Mouse (Mus musculus): ENCODE measurements at regions not wholly inside any gene's neighbourhood (a gene's known extent, or its start where the extent isn't known, plus 50 kb on each side); places are given as distances from the start of the nearest gene placed in this dataset.

GRCm38 (mm10) chr17:45251034-45251730, 182.4 kb downstream of the Cdc5l start:
- Histone ChIP-seq H3K79me2 (ENCODE audit: control insufficient read depth, insufficient read depth, low read length) (no peaks in the 10 kb centered on the region), H3K27ac (replicated peaks; ENCODE audit: insufficient read depth, low read depth, low read length) (no peak overlapping the region), H3K4me1 (ENCODE audit: control insufficient read depth, insufficient read depth, low read length) (no peaks in the 10 kb centered on the region), H3K36me3 (ENCODE audit: control insufficient read depth, insufficient read depth, low read length) (no peaks in the 10 kb centered on the region), H3K27me3 (ENCODE audit: control insufficient read depth, insufficient read depth, low read length) (no peaks in the 10 kb centered on the region), H3K9ac (ENCODE audit: low read depth, low read length) (no peak overlapping the region), H3K4me3 (ENCODE audit: insufficient read depth, low read depth, low read length) (no peak overlapping the region)
- peak; percentile 86 for TF ChIP-seq CTCF (IDR thresholded peaks at IDR 0.05; ENCODE audit: low read depth, low read length)
- no peak for TF ChIP-seq POLR2A (IDR thresholded peaks at IDR 0.05; ENCODE audit: extremely low read depth, insufficient read depth, low read length)
- WGBS, result 29% methylated on average over 22 of the region's 22 CpGs
- DNase-seq (ENCODE audit: extremely low read depth, low read depth, low spot score), result peak; percentile 5

DNA sequence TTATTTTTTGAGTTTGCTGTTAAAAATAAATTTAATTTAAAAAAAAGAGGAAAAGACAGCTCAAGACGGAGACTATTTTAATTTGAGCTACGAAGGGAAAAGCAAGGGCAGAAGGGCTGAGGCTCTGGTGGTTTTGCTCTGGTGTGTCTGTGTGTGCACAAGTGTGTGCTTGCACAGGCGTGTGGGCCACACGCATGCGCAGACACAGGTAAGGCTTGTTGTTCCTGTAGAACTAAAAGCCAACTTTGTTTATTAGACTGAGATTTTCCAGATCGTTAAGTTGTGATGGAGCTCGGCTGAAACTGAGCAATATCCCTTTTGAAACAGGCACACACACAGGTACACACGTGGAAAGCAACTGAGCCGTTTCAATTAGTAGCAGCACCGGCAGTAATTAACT, 183.1 kb downstream of the Cdc5l start:
- no peak for DNase-seq (ENCODE audit: extremely low read depth, low read depth, low spot score)
- TF ChIP-seq POLR2A (IDR thresholded peaks at IDR 0.05; ENCODE audit: extremely low read depth, insufficient read depth, low read length), result no peak
- no peak for TF ChIP-seq CTCF (IDR thresholded peaks at IDR 0.05; ENCODE audit: low read depth, low read length)
- 87% methylated on average over 10 of the region's 10 CpGs for WGBS
- H3K9ac ChIP-seq (ENCODE audit: low read depth, low read length), result no peak overlapping the region
- H3K27ac ChIP-seq (replicated peaks; ENCODE audit: insufficient read depth, low read depth, low read length), result no peak overlapping the region
- H3K4me1 ChIP-seq (ENCODE audit: control insufficient read depth, insufficient read depth, low read length), result no peaks in the 10 kb centered on the region
- no peaks in the 10 kb centered on the region for H3K36me3 ChIP-seq (ENCODE audit: control insufficient read depth, insufficient read depth, low read length)
- no peaks in the 10 kb centered on the region for H3K79me2 ChIP-seq (ENCODE audit: control insufficient read depth, insufficient read depth, low read length)
- no peaks in the 10 kb centered on the region for H3K27me3 ChIP-seq (ENCODE audit: control insufficient read depth, insufficient read depth, low read length)
- H3K4me3 ChIP-seq (ENCODE audit: insufficient read depth, low read depth, low read length), result no peak overlapping the region

GRCm38 (mm10) chr17:45247142-45248137, 186.1 kb downstream of the Cdc5l start:
- Histone ChIP-seq H3K4me1 (ENCODE audit: control insufficient read depth, insufficient read depth, low read length) (no peaks in the 10 kb centered on the region), H3K9ac (ENCODE audit: low read depth, low read length) (no peak overlapping the region), H3K27me3 (ENCODE audit: control insufficient read depth, insufficient read depth, low read length) (no peaks in the 10 kb centered on the region), H3K79me2 (ENCODE audit: control insufficient read depth, insufficient read depth, low read length) (no peaks in the 10 kb centered on the region), H3K36me3 (ENCODE audit: control insufficient read depth, insufficient read depth, low read length) (no peaks in the 10 kb centered on the region), H3K27ac (replicated peaks; ENCODE audit: insufficient read depth, low read depth, low read length) (no peak overlapping the region), H3K4me3 (ENCODE audit: insufficient read depth, low read depth, low read length) (no peak overlapping the region)
- DNase-seq (ENCODE audit: extremely low read depth, low read depth, low spot score), result no peak
- TF ChIP-seq POLR2A (IDR thresholded peaks at IDR 0.05; ENCODE audit: extremely low read depth, insufficient read depth, low read length) (no peak), CTCF (IDR thresholded peaks at IDR 0.05; ENCODE audit: low read depth, low read length) (no peak)
- whole genome bisulfite sequencing, result 78% methylated on average over 29 of the region's 29 CpGs

- WGBS, result 69% methylated on average over 10 of the region's 10 CpGs
- TF ChIP-seq CTCF (IDR thresholded peaks at IDR 0.05; ENCODE audit: low read depth, low read length), result no peak
- TF ChIP-seq POLR2A (IDR thresholded peaks at IDR 0.05; ENCODE audit: extremely low read depth, insufficient read depth, low read length), result no peak
- Histone ChIP-seq H3K27me3 (ENCODE audit: control insufficient read depth, insufficient read depth, low read length) (no peaks in the 10 kb centered on the region), H3K9ac (ENCODE audit: low read depth, low read length) (no peak overlapping the region), H3K4me1 (ENCODE audit: control insufficient read depth, insufficient read depth, low read length) (no peaks in the 10 kb centered on the region), H3K4me3 (ENCODE audit: insufficient read depth, low read depth, low read length) (no peak overlapping the region), H3K27ac (replicated peaks; ENCODE audit: insufficient read depth, low read depth, low read length) (no peak overlapping the region), H3K36me3 (ENCODE audit: control insufficient read depth, insufficient read depth, low read length) (no peaks in the 10 kb centered on the region), H3K79me2 (ENCODE audit: control insufficient read depth, insufficient read depth, low read length) (no peaks in the 10 kb centered on the region)
- no peak for DNase-seq (ENCODE audit: extremely low read depth, low read depth, low spot score)
These were observed 188.7 kb downstream of the Cdc5l start for GRCm38 (mm10) chr17:45244870-45245269.

DNA sequence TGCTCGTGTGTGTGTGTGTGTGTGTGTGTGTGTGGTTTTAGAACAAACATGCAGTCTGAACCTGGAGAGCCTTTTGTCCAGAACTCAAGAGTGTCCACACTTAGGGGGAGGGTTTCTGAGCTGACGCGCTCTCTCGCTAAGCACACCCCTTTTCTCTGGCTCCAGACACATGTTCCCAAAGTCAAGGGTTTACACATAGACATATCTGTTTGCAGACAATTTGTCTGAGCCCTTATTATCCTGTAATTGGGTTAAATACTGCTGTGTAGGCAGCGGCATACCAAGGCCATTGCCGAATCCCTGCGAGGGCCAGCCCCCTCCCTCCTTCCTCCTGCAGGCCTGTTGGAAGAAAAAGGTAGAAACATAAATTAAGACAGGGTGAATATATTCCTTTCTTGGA, 190.4 kb downstream of the Cdc5l start:
- Histone ChIP-seq H3K27ac (replicated peaks; ENCODE audit: insufficient read depth, low read depth, low read length) (no peak overlapping the region), H3K36me3 (ENCODE audit: control insufficient read depth, insufficient read depth, low read length) (no peaks in the 10 kb centered on the region), H3K9ac (ENCODE audit: low read depth, low read length) (no peak overlapping the region), H3K4me1 (ENCODE audit: control insufficient read depth, insufficient read depth, low read length) (no peaks in the 10 kb centered on the region), H3K27me3 (ENCODE audit: control insufficient read depth, insufficient read depth, low read length) (no peaks in the 10 kb centered on the region), H3K4me3 (ENCODE audit: insufficient read depth, low read depth, low read length) (no peak overlapping the region), H3K79me2 (ENCODE audit: control insufficient read depth, insufficient read depth, low read length) (no peaks in the 10 kb centered on the region)
- no peak for TF ChIP-seq POLR2A (IDR thresholded peaks at IDR 0.05; ENCODE audit: extremely low read depth, insufficient read depth, low read length)
- no peak for TF ChIP-seq CTCF (IDR thresholded peaks at IDR 0.05; ENCODE audit: low read depth, low read length)
- no peak for DNase-seq (ENCODE audit: extremely low read depth, low read depth, low spot score)
- 82% methylated on average over 7 of the region's 7 CpGs for WGBS
